Mouse (Mus musculus) R1 (cell line): ENCODE data around the gene Krtap28-10.

Source experiments
- DNase-seq: peaks from one replicate; pipeline ENCODE4 v3.0.0-alpha.2; 2018; ENCODE audit warnings: low read depth, low spot score

The Krtap28-10 gene

DNA sequence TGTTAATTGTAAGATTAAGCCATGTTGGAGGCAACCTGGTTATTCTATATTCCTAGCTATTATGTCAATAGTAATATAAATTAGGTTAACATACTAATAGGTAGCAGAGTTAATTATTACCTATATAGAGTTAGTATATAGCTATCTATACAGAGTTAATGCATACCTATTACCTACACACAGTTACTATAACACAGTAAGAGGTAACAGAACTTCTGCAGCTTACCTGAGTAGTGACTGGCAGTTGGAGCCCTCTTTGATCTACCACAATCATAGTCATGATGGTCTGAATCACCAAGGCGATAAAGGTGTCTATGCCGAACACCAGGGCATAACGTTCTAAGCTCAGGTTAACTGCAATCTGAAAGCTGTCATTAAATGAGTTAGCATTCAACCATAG lies 27.8 kb downstream of the Krtap28-10 start:
- DNase-seq: no peak

DNA sequence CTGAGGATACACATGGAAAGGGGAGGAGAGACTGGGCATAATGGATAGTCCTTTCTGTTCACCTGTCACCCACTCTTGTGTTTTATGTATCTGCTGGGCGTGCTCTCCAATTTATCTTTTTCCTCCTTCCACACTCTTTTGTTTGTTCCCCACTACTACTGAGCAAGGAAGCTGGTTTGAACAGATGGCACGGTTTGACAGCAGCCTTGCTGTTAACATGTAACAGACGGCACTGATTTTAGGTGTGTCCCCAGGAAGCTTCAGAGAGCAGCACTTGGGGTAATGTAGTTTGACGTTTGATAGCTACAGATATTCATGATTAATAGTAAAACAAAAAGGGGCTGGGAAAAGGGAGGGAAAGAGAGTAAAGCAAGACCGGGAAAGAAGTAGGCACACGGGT lies 34.8 kb downstream of the Krtap28-10 start:
- no peak for DNase-seq

DNA sequence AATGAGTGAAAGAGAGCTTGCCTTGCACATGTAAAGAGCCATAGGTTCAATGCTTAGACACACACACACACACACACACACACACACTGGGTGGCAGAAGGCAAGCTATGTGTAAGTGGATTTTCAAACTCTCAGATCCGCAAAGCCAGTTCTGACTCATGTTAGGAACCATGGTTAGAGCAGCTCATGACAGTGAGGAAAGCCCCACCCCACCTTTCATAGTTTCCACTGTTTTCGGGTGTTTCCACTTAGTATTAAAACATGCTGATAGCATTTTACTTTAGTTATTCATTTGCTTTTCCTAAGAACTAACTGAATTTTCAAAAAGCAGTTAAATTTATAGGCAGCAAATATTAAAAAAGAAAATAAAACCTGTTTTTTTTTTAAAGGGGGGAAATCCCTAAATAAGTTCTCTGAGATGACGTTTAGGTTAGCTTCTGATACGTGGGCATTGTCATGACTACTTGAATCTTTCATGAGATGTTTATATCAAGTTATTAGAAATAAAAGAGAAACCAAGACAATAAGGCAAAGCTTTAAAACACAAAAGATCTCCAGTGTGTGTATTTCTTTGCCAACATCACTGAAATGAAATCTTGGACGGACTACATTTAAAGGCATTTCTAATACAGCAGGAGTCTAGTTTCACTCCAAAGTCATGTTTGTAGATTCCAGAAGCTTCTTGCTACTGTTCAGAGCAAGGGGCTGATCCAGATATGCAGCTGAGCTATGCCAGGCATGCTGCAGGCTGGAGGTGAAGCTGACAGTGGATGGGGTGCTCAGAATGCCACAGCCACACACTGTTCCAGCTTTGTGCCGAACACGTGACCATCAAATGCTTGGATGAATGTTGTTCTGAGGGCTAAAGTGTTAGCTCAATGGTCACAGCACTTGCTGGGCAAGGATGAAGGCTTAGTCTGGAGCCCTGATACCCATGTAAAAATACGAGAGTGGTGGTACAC lies 35.8 kb downstream of the Krtap28-10 start:
- no peak for DNase-seq

DNA sequence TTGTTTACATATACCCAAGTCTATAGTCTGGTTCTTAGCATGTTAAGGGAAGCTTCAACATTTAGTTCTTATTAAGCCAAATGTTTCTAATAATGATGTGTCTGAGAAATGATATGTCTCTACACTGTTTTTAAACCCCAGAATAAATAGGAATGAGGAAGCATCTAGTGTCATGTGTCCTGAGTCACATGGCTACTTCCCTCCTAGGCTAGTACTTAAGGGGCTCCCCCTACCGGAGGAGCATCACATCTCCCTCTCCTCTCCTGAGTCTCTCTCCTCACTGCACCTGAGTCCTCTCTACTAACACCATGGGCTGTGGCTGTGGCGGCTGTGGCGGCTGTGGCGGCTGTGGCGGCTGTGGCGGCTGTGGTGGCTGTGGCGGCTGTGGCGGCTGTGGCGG lies 42.0 kb downstream of the Krtap28-10 start, which contains the start of gene Gm47959:
Gene Gm47959, plus strand, starts transcription at position 243 of the 400 bp plus-strand sequence.
- DNase-seq: peak; percentile 62

DNA sequence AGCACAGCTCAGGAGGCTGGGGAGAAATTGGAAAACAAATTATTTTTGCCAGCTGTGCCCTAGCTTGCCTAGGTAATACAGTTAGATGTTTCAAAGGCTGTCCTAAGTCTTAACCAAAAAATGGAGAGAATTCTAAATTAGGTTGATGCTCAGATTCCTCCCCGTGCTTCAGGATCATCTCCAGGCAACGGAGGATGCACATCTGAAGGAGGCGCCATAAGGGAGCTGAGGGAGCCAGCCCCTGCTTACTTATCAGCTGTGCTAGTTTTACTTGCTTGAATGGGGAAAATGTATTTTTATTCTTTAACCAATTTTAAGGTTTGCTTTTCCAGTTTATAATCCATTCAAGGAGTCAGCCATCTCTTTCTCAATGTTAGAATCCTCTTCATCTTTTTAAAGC lies 48.3 kb downstream of the Krtap28-10 start:
- DNase-seq: no peak

DNA sequence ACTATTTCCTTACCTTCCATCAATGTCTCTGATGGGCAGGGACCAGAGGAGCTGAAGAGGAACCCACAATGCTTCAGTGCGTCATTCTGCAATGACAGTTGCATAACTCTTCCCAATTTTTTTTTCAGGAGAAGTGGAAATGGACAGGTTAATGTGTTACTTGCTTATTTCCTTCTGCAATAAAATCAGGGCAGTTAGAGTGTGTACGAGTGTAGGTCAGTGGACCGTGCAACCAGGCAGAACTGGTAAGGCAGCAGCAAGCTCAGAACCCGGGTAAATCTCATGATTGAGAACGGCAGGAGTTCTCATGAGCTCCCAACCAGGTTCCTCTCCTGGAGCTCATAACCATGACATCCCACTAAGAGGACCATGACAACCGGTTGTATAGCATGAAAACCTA lies 50.2 kb downstream of the Krtap28-10 start:
- DNase-seq: no peak

DNA sequence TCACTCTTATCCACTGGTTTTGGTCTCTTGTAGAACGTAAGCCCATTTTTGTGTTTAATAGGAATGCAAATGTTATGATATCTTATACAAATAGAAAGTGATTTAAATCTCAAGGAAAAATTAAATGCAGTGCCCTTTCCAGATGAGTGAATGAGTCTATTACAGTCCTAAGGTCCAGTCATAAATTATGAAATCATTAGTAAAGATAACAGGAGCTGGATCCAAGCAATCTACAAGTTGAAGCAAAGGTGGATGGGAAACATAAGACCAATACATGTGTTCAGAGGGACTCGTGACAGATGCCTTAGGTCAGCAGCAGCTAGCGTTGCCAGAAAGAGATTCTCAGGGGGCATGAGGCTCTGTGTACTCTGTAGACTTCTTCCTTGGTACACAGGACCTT lies 50.7 kb downstream of the Krtap28-10 start:
- no peak for DNase-seq
